In genomic region chr4:10031764-10032163, GRCm38 (mm10) we compare ENCODE assay signal across 21 mouse cellular contexts.
DNase-seq lines count a peak whose midpoint lies in the region; ATAC-seq and TF ChIP-seq lines count a peak whose summit lies in the region.
"Had no signal": no experiment of that assay in that cellular context is flagged by ENCODE, and none has a peak within 500 bp of the region (broad histone marks: within the 10 kb centered on the region; RNA-seq: fewer than 3 reads in every experiment).

No protein-coding gene starts in this region.

- 26% methylated on average over 3 of the region's 3 CpGs for WGBS in forebrain, postnatal 0 days
- 17% methylated on average over 3 of the region's 3 CpGs for WGBS in forebrain, embryonic 12.5 days

- peak; percentile 6 for DNase-seq in adrenal gland, postnatal 25 days
- DNase-seq in adrenal gland, postnatal 36 days = no peak
- DNase-seq in forebrain, postnatal 0 days = no peak
- peak; percentile 46 for DNase-seq in left cerebral cortex, postnatal 4 days
- DNase-seq in left cerebral cortex, postnatal 10 days (ENCODE audit: extremely low spot score in 1 of 2, low spot score in 2 of 2) = no peak
- DNase-seq in right cerebral cortex, postnatal 10 days (ENCODE audit: low spot score in 2 of 2) = peak; percentile 24 to 26
- DNase-seq in right cerebral cortex, postnatal 4 days = no peak
- DNase-seq: adrenal gland, postnatal 10 days; B cell, adult 2 months; cerebellum, adult 8-10 months; heart, adult 18-20 months; heart, postnatal 10 days; heart, postnatal 4 days had no signal

- H3K4me2 ChIP-seq in forebrain, postnatal 0 days (ENCODE audit: low read depth) = no peak overlapping the region
- no peak overlapping the region for H3K4me2 ChIP-seq in forebrain, embryonic 12.5 days
- H3K4me2 ChIP-seq: embryonic facial prominence, embryonic 12.5 days; hindbrain, embryonic 12.5 days; intestine, embryonic 15.5 days had no signal

- no peaks in the 10 kb centered on the region for H3K36me3 ChIP-seq in forebrain, postnatal 0 days (ENCODE audit: insufficient read depth)
- H3K36me3 ChIP-seq in forebrain, embryonic 12.5 days (replicated peaks) = no peaks in the 10 kb centered on the region
- H3K36me3 ChIP-seq: embryonic facial prominence, embryonic 12.5 days; G1E; heart, embryonic 10.5 days; hindbrain, embryonic 12.5 days; intestine, embryonic 15.5 days had no signal

- intact Hi-C loops in left cerebral cortex, postnatal 4 days (cut with DNase I) = no loop called here
- intact Hi-C loops in left cerebral cortex, postnatal 10 days (cut with DNase I) = no loop called here

- no peaks in the 10 kb centered on the region for H3K4me1 ChIP-seq in forebrain, postnatal 0 days (ENCODE audit: insufficient read depth)
- H3K4me1 ChIP-seq in forebrain, embryonic 12.5 days = no peaks in the 10 kb centered on the region
- H3K4me1 ChIP-seq: embryonic facial prominence, embryonic 12.5 days; heart, embryonic 10.5 days; hindbrain, embryonic 12.5 days; intestine, embryonic 15.5 days had no signal

- no peak overlapping the region for H3K4me3 ChIP-seq in forebrain, postnatal 0 days (ENCODE audit: low read depth, low read length)
- H3K4me3 ChIP-seq in forebrain, embryonic 12.5 days (replicated peaks) = no peak overlapping the region
- H3K4me3 ChIP-seq: embryonic facial prominence, embryonic 12.5 days; heart, embryonic 10.5 days; hindbrain, embryonic 12.5 days; intestine, embryonic 15.5 days had no signal

- H3K27me3 ChIP-seq in forebrain, postnatal 0 days (ENCODE audit: insufficient read depth, low read length) = no peaks in the 10 kb centered on the region
- H3K27me3 ChIP-seq in forebrain, embryonic 12.5 days = no peaks in the 10 kb centered on the region
- H3K27me3 ChIP-seq: embryonic facial prominence, embryonic 12.5 days; hindbrain, embryonic 12.5 days; intestine, embryonic 15.5 days had no signal

- TF ChIP-seq CTCF in forebrain, postnatal 0 days (IDR thresholded peaks at IDR 0.05; ENCODE audit: low read depth) = no peak

- H3K27ac ChIP-seq in forebrain, postnatal 0 days (ENCODE audit: low read depth, low read length) = no peak overlapping the region
- H3K27ac ChIP-seq in forebrain, embryonic 12.5 days = no peak overlapping the region
- H3K27ac ChIP-seq: embryonic facial prominence, embryonic 12.5 days; heart, embryonic 10.5 days; hindbrain, embryonic 12.5 days; intestine, embryonic 15.5 days had no signal

- no peaks in the 10 kb centered on the region for H3K9me3 ChIP-seq in forebrain, postnatal 0 days (ENCODE audit: low read length)
- no peaks in the 10 kb centered on the region for H3K9me3 ChIP-seq in forebrain, embryonic 12.5 days
- H3K9me3 ChIP-seq: embryonic facial prominence, embryonic 12.5 days; G1E; heart, embryonic 10.5 days; hindbrain, embryonic 12.5 days; intestine, embryonic 15.5 days had no signal

- peak; percentile 20; the same call in 1 of the 2 replicates for ATAC-seq in forebrain, postnatal 0 days
- ATAC-seq in forebrain, embryonic 12.5 days (ENCODE audit: low FRiP score) = no peak
- ATAC-seq: CD4-positive, CD25-positive, alpha-beta regulatory T cell, adult 4 months; forebrain, embryonic 16.5 days; intestine, embryonic 15.5 days had no signal

- no peak overlapping the region for H3K9ac ChIP-seq in forebrain, postnatal 0 days
- no peak overlapping the region for H3K9ac ChIP-seq in forebrain, embryonic 12.5 days
- H3K9ac ChIP-seq: embryonic facial prominence, embryonic 12.5 days; hindbrain, embryonic 12.5 days; intestine, embryonic 15.5 days had no signal

Comparison
In these comparisons a context has a peak if more than half of its experiments do, and no peak if none do; other contexts are left out.
1. DNase-seq: peak in adrenal gland, postnatal 25 days (single experiment), left cerebral cortex, postnatal 4 days (single experiment) and right cerebral cortex, postnatal 10 days (2 of 2); none in adrenal gland, postnatal 36 days (0 of 2), forebrain, postnatal 0 days (single experiment), left cerebral cortex, postnatal 10 days (0 of 2) and right cerebral cortex, postnatal 4 days (single experiment).